Mouse (Mus musculus) A20 (cell line): ENCODE measurements around the gene Rab4b.
A peak's percentile ranks its signal among the peaks of the same experiment; 100 is the strongest.

Experiments used
- DNase-seq: peaks from one replicate; pipeline ENCODE4 v3.0.0-alpha.2; 2011; ENCODE audit warnings: low read depth, low spot score

The Rab4b gene

DNA sequence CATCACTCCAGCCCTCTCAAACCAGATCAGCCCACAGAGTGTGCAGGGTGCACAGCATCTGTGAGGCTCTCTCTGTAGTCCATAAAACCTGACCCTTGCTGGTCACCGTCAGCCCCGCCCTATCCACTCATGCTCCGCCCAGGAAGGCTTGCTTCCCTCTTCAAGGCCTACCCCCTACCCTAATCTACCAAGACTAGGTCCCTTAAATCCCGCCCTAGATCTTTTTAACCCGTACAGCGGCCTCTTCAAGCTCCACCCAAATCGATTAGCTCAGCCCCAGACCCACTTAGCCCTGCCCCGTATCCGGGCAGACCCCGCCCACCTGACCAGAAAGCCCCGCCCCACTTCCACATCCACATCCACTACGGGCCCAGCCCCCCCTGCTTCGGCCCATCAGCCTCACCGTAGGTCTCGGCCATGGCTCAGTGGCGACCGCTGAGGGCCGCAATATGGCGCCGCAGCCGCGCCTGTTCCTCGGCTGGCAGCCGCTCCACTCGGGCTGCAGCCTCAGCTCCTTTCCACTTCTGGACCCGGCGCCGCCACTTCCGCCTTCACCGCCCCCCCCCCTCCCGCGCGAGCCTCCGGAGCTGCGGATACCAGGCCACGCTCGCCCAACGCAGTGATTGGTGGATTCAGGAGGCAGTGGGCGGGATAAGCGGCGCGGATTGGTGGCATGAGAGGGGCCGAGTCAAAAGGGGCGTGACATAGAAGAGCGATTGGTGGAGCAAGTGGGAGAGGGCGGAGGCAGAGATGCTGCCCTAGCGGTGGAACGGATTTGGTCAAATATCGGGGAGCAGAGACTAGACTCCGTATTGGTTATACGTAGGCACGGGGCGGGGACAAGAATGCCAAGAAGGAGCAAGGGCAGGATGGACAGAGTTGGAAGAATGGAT lies at the start of gene Rab4b:
TSS of gene Rab4b (minus strand) at position 573 of the 893 bp plus-strand sequence.
- DNase-seq, result peak; percentile 100

DNA sequence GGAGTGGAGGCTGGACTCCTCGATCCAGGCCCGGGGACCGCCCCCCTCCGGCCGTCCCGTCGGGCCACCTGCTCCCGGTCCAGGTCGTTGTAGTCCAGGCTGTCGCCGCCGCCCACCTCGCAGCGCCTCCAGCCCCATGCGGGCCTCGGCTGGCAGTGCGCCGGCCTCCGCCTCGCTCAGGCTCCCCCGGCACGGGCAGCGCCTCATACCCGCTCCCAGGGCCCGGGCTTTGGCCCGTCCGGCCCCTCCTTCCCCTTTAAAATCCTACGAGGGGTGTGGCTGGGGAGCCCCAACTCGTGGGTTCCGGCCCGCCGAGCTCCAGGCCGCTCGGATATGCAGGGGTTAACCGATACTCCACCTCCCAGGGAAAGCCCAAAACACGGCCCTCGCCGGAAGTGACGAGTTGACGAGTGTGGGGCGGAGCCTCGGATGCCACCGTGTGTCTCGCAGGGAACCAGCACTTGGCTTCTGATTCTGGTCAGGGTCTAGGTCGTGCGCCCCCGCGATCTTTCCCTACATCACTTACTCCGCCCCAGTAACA lies 49.7 kb upstream of the Rab4b start, which contains the start of gene Itpkc:
TSS of gene Itpkc (minus strand) at position 381 of the 541 bp plus-strand sequence.
- peak; percentile 96 for DNase-seq

DNA sequence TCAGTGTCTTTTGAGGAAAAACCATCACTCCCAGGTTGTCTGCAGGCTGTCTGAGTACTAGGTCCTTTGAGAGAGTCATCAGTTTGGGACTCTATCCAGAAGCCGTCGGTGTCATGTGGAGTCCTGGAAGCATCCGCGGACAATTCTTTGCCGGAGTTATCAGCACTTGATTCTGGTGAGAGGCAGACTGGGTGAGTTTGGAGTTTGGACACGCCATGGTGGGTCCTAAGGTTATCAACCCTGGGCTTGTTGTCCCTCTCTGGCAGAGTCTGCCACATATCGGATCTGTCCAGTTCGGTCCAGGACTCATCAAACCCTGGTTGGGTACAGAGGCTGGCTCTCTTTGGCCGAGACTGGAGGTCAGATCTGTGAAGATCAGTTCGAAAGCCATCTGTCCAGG lies 49.0 kb upstream of the Rab4b start:
- DNase-seq, result no peak

DNA sequence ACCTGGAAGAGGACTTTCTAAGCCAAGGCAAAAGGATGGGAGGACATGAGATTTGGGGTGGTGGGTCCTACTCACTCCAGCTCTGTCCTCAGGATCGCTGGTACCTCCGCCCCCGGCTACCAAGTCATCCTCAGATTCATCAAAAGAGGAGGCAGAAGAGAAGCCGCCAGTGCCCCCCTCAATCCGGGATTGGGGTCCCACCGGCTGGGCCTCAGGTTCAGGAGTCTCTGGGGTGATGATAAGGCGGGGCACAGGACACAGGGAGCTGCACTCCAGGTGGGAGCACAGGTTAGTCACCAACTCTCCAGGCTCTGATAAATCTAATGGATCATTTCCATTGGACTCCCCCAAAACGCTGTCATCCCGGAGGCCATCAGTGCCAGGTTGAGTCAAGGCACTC lies 48.6 kb upstream of the Rab4b start:
- no peak for DNase-seq

DNA sequence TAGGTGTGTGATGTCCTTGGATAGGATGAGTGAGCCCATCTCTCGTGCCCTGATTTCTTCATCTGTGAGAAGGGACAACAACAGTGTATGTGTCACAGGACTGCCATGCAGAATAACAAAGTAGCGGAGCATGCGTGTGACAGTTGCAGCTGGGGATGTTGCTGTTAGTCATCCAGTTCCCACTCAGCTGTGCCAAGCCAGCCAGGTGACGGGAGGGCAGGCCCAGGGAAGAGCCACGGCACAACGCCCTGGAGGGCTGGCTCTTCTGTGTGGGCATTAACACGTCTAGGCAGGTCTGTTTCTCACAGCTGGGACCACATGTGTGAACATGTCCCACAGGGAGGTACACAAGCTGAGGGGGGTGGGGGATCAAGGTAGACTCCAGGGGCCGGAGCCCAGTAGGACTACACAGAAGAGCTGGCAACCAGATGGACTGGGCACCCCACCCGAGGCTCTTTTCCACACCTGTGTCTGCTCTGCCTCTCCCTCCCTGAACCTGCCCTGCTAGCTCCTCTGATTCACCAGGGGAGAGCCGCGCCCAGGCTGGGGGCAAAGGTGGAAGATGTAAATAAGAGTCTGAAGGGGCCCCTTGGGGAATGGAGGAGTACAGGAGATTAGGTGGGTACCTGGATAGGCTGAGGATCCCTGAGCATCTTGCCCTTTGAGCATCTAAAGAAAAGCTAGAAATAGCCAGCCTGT lies 46.3 kb upstream of the Rab4b start:
- DNase-seq, result no peak

DNA sequence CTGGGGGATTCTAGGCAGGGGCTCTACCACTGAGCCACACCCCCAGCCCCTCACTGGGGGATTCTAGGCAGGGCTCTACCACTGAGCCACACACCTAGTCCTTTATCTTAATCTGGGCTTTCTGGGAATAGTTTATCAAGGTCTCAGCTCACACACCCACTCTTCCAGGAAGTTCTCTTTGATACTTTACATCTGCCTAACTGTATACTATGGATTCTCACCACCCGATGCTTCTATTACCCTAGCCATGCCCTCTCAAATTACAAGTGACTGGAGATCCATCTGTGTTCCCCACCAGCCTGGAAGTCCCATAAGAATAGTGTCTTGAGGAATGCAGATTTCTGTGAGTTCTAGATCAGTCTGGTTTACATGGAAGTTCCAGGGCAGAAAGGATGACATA lies 43.8 kb upstream of the Rab4b start:
- DNase-seq, result no peak

DNA sequence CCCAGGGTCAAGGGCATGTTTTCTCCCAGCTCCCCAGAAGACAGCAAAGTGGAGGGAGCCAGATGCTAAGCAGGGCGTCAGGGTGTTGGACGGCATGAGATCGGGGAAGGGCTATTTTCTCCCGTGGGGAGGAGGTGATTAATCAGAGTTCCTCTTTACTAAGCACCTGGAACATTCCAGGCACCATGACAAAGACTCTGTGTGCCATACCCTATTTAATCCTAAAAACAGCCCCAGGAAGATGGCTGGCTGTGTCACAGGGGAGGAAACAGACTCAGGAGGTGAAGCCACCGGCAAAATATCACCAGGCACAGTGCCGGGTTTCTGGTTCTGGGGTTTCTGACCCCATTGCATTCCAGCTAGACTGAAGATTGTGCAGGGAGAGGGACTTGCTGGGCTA lies 43.2 kb upstream of the Rab4b start:
- no peak for DNase-seq

DNA sequence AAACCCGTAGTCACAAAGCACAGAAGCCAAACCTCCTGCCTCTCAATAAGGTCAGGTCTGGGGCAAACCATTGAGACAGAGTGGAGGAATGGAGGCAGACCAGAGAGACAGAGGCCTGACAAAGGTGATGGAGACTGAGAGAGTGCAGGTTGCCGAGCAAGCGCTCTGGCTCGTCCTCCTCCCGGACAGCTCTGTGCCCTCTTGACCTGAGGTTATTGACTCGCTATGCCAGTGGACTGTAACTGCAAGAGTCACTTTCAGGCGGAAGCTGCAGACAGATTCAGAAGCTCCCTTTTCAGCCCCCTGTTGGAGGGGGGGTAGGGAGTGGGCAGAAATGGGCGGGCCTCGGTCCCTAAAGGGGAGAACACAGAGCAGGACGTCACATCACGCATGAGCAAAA lies 41.2 kb upstream of the Rab4b start:
- DNase-seq, result no peak

DNA sequence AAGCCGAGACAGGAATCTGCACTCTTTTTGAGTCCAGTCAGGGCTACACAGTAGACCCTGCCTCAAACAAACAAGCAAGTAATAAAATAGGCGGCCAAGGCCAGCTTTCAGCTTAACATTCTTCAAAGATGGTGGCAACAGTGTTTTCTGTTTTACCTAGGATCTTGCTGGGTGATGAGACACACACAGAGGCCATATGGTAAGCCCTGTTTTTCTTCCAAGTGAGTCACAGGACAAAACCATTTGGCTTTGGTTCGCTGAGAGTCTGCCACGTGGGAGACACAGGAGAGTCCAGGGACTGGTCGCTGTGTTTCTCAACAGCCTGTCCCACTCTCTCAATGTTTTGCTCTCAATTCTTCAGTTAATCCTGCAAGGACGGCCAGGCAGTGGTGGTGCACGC lies 39.9 kb upstream of the Rab4b start:
- DNase-seq, result no peak

DNA sequence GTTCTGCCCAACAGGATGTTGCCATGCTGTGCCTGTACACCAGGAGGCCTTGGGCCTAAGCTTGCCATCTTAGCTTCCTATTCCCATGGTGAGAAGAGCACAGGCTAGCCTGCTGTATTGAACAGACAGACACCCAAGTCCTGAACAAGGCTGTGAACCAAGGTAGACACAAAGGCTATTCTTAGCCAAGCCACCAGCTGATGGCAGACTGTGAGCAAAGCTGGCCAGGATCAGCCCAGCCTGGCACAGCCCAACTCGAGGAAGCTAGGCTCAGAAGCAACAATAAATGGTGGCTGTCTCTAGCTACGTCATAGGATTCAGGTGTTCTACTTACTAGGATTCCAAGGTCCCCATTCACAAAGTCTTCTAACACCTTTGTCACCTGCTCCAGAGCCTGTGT lies 33.9 kb upstream of the Rab4b start:
- DNase-seq, result no peak

DNA sequence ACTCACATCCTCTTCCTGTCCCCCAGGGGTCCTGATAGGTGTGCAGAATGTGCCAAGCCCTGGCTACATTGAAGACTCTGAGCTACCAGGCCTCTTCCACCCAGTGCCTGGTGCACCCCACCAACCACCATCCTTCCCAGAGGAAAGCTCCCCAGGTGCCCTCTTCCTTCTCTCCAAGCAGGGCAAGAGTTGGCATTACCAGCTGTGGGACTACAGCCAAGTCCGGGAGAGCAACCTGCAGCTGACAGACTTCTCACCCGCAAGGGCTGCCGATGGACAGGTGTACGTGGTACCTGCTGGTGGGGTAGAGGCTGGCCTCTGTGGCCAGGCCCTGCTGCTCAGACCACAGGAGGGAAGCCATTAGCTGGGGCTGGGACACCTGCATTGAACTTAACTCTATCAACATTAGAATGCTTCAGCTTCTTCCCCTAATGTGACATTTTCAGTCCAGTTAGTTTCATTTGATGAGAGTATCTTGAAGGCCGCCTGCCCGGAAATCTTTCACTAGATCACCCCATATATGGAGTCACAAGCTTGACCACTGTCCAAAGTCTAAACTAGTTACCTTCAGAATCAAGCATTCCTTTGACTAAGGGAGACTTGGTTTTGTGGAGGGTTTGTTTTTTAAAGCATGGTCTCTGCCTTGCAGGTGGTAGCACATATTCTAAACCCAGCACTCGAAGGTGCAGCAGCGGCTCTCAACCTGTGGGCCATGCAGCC lies 25.2 kb upstream of the Rab4b start:
- DNase-seq, result no peak

DNA sequence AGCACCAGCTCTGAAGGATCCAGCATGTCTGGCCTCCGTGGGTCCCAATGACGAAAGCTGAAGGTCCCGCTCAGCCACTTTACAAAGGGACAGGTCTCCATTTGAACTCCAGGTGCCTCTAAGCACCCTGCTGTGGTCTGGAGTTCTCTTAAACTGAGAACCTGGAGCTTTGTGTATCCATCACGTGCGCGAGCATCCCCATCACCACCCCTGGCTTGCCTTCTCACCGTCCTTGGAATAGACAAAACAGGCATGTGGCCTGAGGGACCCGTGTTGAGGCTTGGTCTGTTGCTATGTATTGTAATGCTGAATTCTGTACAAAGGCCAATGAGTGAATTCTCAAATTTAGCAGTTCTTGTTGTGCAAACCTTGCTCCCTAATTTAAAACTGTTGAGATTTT lies 20.1 kb upstream of the Rab4b start:
- DNase-seq, result no peak

DNA sequence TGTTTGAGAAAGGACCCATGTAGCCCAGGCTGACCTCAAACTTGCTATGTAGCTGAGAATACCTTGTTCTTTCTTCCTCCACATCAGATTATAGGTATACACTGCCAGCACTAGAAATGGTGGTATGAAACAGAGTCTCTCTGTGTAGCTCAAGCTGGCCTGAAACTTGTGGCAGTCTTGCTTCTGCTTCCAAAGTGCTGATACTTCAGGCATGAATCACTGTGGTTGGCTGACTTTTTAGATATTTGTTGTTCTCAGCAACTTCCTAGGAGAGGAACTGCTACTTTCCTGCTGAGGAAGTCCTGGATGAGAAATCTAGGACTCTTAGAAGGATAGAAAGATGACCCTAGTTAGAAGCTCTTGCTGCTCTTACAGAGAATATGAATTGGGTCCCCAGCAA lies 19.7 kb upstream of the Rab4b start:
- DNase-seq, result no peak

DNA sequence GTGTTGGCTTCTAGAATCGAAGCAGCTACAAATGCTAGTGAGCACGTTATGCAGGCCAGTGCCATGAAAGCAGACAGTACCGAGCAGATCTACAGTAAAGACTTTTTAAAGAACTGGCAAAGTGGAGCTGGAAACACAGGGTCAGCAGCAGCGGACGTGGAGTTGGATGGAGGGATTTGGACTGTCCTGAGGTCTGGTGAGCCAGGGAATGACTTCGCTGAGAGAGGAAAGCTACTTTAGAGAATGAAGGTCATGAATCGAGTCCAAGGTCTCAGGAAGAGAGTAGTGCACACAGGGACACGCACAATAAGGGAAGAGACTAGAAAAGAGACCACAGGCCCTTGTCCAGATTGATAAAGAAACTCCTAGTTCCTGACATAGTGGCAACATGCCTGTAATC lies 18.9 kb upstream of the Rab4b start:
- no peak for DNase-seq

DNA sequence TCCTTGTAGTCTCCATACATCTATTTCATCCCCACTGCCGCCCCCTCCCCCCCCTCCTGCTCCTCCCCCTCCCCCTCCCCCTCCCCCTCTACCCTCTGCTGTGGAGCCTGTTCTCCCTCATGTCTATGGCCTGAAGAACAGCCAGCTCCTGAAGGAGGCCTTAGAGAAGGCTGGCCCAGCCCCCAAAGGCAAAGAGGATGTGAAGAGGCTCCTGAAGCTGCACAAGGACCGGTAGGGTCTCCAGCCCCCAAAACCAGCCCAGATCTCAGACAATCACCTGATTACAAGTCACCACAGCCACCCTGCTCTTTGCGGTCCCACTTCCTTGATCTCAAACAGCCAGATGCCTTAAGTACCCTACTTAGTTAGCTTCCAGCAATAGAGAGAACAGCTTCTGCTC lies 18.4 kb upstream of the Rab4b start:
- DNase-seq, result peak; percentile 24

DNA sequence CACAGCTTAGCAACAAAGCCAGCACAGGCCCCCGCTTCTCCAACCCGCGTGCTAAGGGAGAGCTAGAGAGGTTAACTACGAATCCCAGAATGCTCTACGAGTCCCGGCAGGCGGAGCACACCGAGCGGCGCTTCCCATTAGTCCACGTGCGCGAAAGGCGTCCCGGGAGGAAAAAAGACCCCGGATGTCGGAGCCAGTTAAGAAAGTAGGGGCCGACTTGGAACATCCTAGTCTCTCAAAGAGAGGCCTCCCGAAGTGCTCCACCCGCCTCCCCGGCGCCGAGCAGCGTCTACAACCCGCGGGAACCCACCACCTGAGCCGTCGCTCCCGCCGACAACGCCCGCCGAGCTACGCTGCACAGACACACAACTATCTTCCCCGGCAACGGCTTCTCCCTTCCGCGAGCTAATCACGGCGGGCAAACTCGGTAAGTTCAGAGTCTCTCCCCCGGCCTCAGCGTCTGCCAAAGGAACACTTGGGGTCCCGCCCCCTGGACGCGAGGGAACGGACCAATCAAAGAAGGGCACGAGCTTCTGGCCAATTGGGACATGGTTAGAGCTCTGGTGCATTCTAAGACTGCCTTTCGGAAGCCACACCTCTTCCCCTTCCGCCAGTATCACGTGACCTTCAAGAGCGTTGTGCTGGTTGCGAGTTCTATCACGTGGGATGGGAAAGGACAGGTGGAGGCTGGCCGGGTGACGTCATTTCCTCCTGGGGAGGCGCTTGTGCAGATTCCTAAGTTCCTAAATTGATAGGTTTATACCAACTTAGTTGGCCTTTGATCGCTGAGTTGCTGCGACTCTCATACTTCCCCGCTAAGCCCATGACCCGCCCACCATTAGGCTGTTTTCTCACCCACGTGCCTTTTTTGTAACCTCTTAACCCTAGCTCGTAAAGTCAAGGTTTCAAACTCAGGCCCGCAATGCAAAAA lies 17.2 kb upstream of the Rab4b start, which contains the start of the genes BC024978 and Snrpa:
TSS of gene BC024978 (plus strand) at position 101 of the 931 bp plus-strand sequence.
TSS of gene Snrpa (minus strand) at position 591 of the 931 bp plus-strand sequence.
- peak; percentile 99 for DNase-seq

DNA sequence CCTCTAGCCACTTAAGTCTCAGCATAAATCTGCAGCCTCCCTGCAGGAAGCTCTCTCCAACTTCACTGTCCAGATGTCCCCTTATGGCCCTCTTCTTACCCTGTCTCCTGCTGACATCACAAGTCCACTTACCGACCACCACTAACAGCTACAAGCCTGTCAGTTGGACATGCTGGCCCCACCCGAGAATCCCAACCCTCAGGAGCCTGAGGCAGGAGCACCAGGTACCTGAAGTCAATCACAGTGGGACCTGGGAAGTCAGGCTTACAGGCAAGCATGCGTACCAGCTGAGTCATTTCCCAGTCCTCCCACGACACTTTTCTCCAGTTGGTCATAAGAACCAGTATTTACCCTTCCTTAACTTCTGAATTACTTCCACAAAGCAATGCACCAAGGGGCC lies 15.0 kb upstream of the Rab4b start:
- no peak for DNase-seq

DNA sequence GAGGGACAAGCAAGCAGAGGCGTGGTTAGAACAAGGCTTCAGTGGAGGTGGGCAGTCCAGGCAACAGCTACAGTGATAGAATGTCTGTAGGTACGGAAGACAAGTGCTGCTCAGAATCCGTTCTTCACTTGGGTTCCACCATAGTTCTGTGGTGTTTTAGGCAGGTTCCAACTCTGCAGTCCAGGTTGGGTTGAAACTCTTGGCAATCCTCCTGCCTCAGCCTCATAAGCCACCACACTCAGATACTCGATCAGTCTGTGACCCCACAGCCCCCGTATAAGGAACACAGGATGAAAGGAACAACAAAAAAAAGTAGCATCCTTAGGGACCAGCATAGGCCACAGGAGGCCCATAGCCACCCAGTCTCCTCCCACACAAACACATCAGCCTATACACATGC lies 13.7 kb upstream of the Rab4b start:
- no peak for DNase-seq

DNA sequence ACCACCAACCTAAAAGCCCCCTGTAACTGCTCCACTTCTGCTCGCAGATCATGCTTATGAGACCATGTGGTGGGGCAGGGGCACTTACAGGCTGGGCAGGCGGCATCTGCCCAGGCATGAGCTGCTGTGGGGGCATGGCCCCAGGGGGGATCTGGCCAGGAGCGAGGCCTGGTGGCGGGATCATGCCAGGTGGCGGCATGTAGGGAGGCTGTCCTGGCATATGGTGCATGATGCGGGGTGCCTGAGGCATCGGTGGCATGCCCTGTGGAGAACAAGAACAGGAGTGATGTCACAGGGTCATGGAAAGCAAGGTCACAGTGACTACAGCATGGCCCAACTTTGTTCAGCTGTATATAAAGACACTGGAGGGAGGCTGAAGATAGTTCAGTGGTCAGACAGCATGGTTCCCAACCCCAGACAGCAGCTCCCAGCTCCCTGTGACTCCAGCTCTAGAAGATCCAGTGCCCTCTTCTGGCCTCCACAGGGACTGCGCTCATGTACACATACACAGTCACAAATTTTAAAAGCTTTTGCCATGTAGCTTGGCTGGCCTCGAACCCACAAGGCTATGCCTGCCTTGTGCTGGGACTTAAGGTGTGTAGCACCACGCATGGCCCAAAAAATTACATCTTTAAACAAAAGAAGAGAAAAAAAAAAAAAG lies 10.7 kb upstream of the Rab4b start:
- peak; percentile 39 for DNase-seq

DNA sequence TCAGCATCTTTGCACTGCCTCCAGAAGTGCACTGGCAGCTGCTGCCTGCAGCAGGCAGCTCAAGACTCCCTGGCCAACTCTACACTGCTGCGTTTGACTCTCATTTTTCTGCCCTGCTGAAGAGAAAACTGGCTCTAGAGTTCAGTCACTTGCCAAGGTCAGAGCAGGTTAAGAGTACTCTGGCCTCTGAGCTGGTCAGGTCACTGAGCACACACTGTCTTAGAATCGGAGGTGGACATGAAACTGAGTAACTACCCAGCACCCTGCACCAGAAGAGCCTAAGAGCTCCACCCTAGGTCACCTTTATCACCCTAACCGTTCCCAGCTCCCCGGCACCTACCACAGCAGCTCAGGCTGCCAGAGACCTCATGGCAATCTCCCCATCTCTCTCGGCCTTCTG lies 7.3 kb upstream of the Rab4b start:
- no peak for DNase-seq
